Mouse (Mus musculus): ENCODE results near the gene Zbtb38.

DNA sequence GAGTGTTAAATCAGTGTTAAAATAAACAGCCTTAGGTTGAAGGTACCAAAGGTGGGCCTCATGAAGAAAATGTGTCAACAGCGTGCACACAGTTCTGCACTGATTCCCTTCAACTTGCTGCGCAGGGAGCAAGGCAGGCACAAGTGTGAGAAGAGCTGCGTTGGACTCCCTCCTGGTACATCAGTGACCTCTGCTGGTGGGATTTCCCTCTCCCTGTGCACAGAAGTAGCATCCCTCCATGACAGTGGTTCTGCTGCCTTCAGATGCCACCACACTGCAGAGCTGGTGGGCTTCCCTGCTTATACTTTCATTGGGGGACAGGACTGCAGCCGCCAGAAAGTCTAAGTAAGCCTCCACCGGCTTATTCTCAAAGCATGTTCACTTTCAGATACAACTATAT, 84.0 kb downstream of the Zbtb38 start:
- TF ChIP-seq POLR2A (IDR thresholded peaks at IDR 0.05; ENCODE audit: borderline replicate concordance, low read depth, low read length) (no peak), CTCF (IDR thresholded peaks at IDR 0.05; ENCODE audit: low read depth, low read length) (no peak)
